Mouse (Mus musculus) G1E-ER4 (cell line): ENCODE data around the gene Bmf. TPM values are rescaled to one million over a fixed set of nuclear protein-coding genes. Genes with fewer than 3 reads are reported as not detected.

ENCODE experiments used
- GATA1 ChIP-seq: IDR thresholded peaks from one replicate; pipeline ENCODE4 v1.8.0; 2012; ENCODE audit warnings: low read length, inconsistent platforms
- polyA plus RNA-seq: library from polyadenylated mRNA; stranded (reverse); fragments of >175 nt; gene quantifications from 2 replicates; pipeline ENCODE4 v1.2.3, GENCODE M21; 2012

The Bmf gene
- polyA plus RNA-seq, 1 experiment: not detected

GRCm38 (mm10) chr2:118478833-118479549, 70.5 kb downstream of the Bmf start:
- no peak for TF ChIP-seq GATA1

Other genes with a start within 250 kb of the Bmf start
- gene Gpr176, start 176.3 kb downstream of the Bmf start, polyA plus RNA-seq: not detected in 2 replicates
- gene Eif2ak4, start 161.1 kb downstream of the Bmf start, polyA plus RNA-seq: 9.4 and 10.2 TPM in 2 replicates
- gene Srp14, start 70.0 kb downstream of the Bmf start, polyA plus RNA-seq: 23.6 and 77.0 TPM in 2 replicates
- 31.5 and 36.2 TPM in 2 replicates for gene Bub1b, start 48.5 kb upstream of the Bmf start, polyA plus RNA-seq
- gene Pak6, start 113.6 kb upstream of the Bmf start, polyA plus RNA-seq: 31.1 and 37.5 TPM in 2 replicates
- not detected in 2 replicates for gene Ankrd63, start 154.3 kb upstream of the Bmf start, polyA plus RNA-seq
- gene Plcb2, start 178.8 kb upstream of the Bmf start, polyA plus RNA-seq: 0.25 and 0.35 TPM in 2 replicates
- 19.7 and 23.8 TPM in 2 replicates for gene Inafm2, start 196.1 kb upstream of the Bmf start, polyA plus RNA-seq
- gene Ccdc9b, start 213.0 kb upstream of the Bmf start, polyA plus RNA-seq: 0.03 TPM in 1 of 2 replicates, not detected in the other
- not detected in 2 replicates for gene Phgr1, start 223.1 kb upstream of the Bmf start, polyA plus RNA-seq
- gene Disp2, start 230.0 kb upstream of the Bmf start, polyA plus RNA-seq: 0.02 and 0.03 TPM in 2 replicates